Mouse (Mus musculus): ENCODE results near the gene Brsk2.

The Brsk2 gene

DNA sequence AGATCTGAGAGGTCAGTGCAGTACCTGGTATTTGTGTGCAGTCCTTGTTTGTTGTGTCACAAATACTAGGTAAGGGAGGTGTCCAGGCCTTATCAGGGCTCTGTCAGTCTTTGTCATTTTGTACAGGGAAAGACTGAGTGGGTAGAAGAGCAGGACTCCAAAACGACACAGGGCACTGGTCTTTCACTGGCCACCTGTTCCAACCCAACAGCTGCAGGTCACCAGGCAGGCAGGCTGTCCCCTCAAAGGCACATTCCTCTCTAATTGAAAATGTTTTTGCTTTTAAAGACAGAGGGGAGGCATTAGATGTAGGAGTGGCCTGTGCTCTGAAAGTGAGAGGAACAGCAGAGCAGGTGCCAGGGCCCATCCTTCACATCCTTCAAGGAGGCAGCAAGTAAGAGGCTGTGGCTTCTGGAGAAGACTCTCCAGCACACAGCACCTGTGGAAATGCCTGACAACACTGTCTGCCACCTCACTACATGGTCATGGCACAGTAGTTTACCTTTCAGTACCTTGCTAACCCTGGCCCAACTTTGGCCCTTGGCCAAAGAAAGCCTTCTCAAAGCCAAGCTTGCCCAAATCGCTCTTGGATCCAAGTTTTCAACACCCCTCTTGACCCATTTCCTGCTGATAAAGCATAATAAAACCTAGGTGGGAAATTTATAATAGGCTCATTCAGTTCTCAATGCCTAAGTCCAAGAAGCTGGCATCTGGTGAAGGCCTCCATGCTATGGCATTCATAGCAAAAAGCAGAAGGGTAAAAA is 85.7 kb downstream of the Brsk2 start:
- DNase-seq = no peak

DNA sequence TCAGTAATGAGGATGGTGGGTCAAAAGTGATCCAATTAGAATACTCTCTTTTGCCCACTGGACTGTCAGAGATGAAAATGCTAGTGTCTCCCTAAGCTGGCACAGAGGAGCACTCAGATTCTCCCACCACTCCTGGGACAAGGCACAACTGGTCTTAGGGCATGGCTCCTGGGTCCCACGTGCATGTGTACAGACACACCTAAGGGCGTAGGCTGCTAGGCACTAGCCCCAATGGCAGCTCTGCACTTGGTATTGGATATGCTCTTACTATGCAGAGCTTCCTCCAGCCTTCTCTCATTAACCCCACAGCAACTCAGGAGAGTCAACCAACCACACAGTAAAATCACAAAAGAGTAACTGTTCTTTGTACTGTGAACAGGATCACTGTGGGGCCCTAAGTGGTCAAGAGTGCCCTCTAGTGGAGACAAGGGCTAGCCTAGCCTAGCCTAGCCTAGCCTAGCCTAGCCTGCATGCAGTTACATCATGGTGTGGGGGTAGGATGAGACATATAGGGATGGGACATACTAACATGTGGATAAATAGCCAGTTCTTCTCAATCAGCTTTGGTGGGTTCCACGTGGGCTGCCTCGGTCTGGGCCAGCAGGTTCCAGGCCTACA is 88.1 kb downstream of the Brsk2 start:
- peak; percentile 68 for DNase-seq

DNA sequence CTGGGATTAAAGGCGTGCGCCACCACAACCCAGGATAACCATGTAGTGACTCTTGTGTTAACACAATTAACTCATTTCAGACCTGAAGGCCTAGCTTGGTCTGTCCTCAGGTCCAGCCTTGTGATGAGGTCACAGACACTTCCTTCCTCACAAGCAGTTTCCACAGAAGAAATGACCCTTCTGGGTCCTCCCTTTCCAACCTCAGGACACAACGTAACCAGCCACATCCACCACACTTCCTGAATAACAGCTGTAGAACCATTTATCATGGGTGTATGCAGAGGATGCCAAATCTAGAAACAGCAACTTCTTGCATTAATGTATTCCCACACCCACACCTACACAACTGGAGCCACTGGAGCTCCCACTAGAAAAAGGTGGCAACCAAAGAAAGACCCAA is 91.2 kb downstream of the Brsk2 start:
- DNase-seq = no peak

DNA sequence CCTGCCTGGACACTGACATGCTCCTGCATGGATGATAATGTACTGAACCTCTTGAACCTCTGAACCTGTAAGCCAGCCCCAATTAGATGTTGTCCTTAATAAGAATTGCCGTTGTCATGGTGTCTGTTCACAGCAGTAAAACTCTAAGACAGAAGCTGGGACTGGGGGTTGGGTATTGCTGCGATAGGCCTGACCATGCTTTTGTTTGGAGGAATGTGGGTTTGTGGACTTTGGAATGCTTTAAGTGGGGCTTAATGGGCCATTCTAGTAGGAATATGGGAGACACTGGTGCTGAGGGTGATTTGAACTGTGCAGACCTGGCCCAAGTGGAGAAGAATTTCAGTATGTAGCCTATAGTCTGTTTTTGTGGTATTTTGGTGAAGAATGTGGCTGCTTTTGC is 95.8 kb downstream of the Brsk2 start:
- no peak for DNase-seq

DNA sequence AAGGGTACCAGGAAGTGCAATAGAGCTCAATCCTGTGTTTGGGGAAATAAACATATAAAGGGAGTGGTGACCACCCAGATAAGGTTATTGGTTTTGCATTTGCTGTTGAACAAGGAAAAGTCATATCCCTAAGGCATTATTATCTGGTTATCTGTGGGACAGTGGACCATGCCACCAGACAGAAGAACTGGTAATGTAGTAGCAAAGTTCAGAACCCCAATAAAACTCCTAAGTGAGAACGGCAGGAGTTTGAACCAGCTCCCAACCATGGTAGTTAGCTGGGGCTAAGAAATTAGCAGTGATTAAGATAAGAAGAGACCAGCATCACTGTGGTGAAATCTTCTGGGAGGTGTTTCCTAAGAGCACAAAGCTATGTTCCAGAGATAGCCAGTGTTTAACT is 96.4 kb downstream of the Brsk2 start:
- no peak for DNase-seq

DNA sequence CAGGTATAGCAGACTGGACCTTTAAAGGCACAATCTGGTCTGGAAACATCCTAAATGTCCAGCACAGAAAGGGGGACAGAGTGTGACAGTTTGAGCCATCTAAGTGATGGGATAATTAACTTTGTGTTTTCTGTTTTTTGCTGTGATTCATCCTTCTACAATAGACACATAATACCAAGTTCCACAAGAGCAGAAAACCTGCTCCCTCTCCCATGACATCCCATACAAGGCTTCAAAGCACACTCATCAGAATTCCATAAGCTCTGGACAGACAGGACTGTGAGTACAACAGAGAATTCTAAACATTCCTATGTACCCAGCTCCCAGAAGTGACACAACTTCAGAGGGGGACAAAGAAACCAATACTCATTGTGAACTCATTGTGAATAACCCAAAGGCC is 101.0 kb downstream of the Brsk2 start:
- no peak for DNase-seq
